Mouse (Mus musculus): ENCODE results near the gene Sh2b3.

- TF ChIP-seq CTCF (IDR thresholded peaks at IDR 0.05; ENCODE audit: low read depth, low read length) (no peak), TAL1 (conservative IDR thresholded peaks at IDR 0.05; ENCODE audit: low read depth, low read length) (no peak), POLR2AphosphoS5 (IDR thresholded peaks at IDR 0.05; ENCODE audit: insufficient replicate concordance, low read depth, low read length) (no peak), GATA1 (IDR thresholded peaks at IDR 0.05; ENCODE audit: borderline replicate concordance, low read length) (no peak), GATA2 (IDR thresholded peaks at IDR 0.05; ENCODE audit: borderline replicate concordance, low read depth, low read length) (no peak)
These were observed 37.6 kb upstream of the Sh2b3 start for GRCm38 (mm10) chr5:121875041-121875440.
